Mouse (Mus musculus) cortical plate, adult 2 months (tissue): ENCODE data around the gene Ctnnb1.

Experiments used
- CTCF ChIP-seq: fragments of 200-500 bp; IDR thresholded peaks from 2 replicates; pipeline ENCODE4 v1.5.1; 2011; ENCODE audit warnings: mild to moderate bottlenecking, control low read depth, low read length; ENCODE audit not compliant: insufficient read depth; ENCODE audit errors: extremely low read depth
- POLR2A ChIP-seq: fragments of 200-500 bp; IDR thresholded peaks from 2 replicates; pipeline ENCODE4 v1.6.1; 2011; ENCODE audit warnings: mild to moderate bottlenecking, low read length, control low read depth; ENCODE audit not compliant: insufficient read depth; ENCODE audit errors: extremely low read depth

- TF ChIP-seq POLR2A (no peak), CTCF (no peak)
Measured at GRCm38 (mm10) chr9:120986994-120987393, 58.0 kb downstream of the Ctnnb1 start.
